Mouse (Mus musculus) small intestine, adult 2 months (tissue): ENCODE measurements around the gene Tiam2. TPM values are rescaled to one million over a fixed set of nuclear protein-coding genes. Genes with fewer than 3 reads are reported as not detected.

ENCODE experiments used
- H3K27ac ChIP-seq: fragments of 200-500 bp; 2 replicates; pipeline ENCODE4 v1.5.1; 2012; ENCODE audit warnings: low read depth, low read length, control low read depth, inconsistent platforms; ENCODE audit not compliant: insufficient read depth
- H3K27me3 ChIP-seq: fragments of 200-500 bp; 2 replicates; pipeline ENCODE4 v1.6.1; 2012; ENCODE audit warnings: mild to moderate bottlenecking, moderate library complexity, low read length, inconsistent platforms; ENCODE audit not compliant: control insufficient read depth, insufficient read depth
- H3K36me3 ChIP-seq: fragments of 200-500 bp; 2 replicates; pipeline ENCODE4 v1.6.1; 2012; ENCODE audit warnings: mild to moderate bottlenecking, low read length, control low read depth, inconsistent platforms; ENCODE audit not compliant: control insufficient read depth, insufficient read depth
- H3K4me1 ChIP-seq: fragments of 200-500 bp; 2 replicates; pipeline ENCODE4 v1.6.1; 2012; ENCODE audit warnings: low read length, inconsistent platforms, mixed read lengths; ENCODE audit not compliant: control insufficient read depth, insufficient read depth, insufficient read length
- H3K4me3 ChIP-seq: fragments of 200-500 bp; 2 replicates; pipeline ENCODE4 v1.5.1; 2012; ENCODE audit warnings: low read depth, mild to moderate bottlenecking, control low read depth, inconsistent platforms, low read length, moderate library complexity
- CTCF ChIP-seq: fragments of 200-500 bp; IDR thresholded peaks from 2 replicates; pipeline ENCODE4 v1.5.1; 2012; ENCODE audit warnings: low read depth, mild to moderate bottlenecking, control low read depth, inconsistent platforms, low read length, moderate library complexity, mixed read lengths; ENCODE audit not compliant: insufficient replicate concordance, insufficient read length; ENCODE audit errors: extremely low read depth
- POLR2A ChIP-seq: fragments of 200-500 bp; IDR thresholded peaks from 2 replicates; pipeline ENCODE4 v1.6.1; 2012; ENCODE audit warnings: low read depth, mild to moderate bottlenecking, control low read depth, inconsistent platforms, low read length, moderate library complexity
- whole genome bisulfite sequencing: fragments of 180-500 bp; shearing (Covaris S2); methylation state at CpG from one replicate; pipeline ENCODE4 v1.1.7; 2018; 5-methylcytosine and 5-hydroxymethylcytosine counted together
- polyA plus RNA-seq: library from polyadenylated mRNA; depleted of rRNA; stranded (reverse); fragments of >200 nt; gene quantifications from 2 replicates; pipeline ENCODE4 v1.2.3, GENCODE M21; 2012

The Tiam2 gene
- polyA plus RNA-seq, 1 experiment = 2.7 TPM

DNA sequence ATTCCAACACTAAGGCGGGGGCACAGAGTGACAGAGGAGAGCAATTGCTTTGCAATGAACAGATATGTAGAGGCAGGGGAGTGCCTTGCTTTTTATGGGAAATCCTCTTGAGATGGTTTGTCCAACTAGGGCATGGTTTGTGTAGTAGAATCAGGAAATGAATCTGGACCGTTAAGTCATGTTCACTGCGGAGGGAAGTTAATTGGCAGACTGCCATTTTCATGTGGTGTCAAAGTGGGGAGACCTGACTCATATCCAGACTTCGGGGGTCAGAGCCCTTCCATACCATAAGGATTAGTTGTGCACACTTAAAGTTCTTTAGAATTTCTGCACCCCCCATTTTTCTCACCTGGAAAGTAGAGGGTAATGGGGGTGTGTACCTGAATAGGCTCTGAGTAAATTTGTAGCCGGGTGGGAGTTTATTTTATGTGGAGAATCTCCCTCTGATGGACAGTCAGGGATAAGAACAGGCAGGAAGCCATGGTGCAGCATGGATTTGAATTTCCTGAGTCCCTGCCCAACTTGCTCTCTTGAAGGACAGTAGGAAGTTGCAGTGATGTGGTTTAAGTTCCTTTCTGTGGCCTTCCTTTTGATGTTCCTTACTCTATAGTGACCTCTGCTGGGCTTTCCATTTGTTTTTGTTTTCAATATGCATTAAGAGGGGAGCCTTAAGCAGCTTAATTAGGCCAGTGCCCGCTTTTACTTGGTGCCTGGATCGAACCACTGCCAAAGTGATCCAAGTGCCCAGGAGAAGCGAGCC lies 120.0 kb downstream of the Tiam2 start:
- WGBS = 49% methylated on average over 8 of the region's 8 CpGs
- no peaks in the 10 kb centered on the region for H3K4me1 ChIP-seq
- H3K4me3 ChIP-seq = no peak overlapping the region
- TF ChIP-seq CTCF (no peak), POLR2A (no peak)
- no peaks in the 10 kb centered on the region for H3K27me3 ChIP-seq
- H3K27ac ChIP-seq = no peak overlapping the region
- H3K36me3 ChIP-seq = 0 out of 2 replicates have a peak, but pooled peaks cover 1% of the 10 kb centered on the region

DNA sequence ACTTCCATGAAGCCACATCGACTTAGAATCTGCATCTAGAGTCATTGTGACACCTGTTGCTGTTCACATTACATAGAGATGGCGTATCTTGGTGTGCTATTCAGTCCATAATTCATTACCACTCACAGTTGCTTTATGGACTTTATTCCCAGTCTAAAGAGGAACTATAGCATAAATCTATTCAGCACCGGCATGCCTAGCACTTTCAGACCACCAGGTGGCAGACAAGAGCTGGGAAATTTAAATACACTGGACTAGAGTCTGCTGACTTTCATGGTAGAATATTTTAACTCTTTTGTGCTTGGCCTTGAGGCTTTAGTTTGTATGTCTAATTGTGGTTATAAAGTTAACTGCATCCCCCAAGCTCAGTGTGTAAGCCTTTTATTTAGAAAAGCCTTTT lies 122.4 kb downstream of the Tiam2 start:
- Histone ChIP-seq H3K27me3 (no peaks in the 10 kb centered on the region), H3K4me1 (no peaks in the 10 kb centered on the region), H3K36me3 (0 out of 2 replicates have a peak, but pooled peaks cover 1% of the 10 kb centered on the region), H3K27ac (no peak overlapping the region), H3K4me3 (no peak overlapping the region)
- 18% methylated on average over 3 of the region's 3 CpGs for WGBS
- TF ChIP-seq CTCF = peak; percentile 28; the same call in 1 of the 2 replicates
- TF ChIP-seq POLR2A = no peak

DNA sequence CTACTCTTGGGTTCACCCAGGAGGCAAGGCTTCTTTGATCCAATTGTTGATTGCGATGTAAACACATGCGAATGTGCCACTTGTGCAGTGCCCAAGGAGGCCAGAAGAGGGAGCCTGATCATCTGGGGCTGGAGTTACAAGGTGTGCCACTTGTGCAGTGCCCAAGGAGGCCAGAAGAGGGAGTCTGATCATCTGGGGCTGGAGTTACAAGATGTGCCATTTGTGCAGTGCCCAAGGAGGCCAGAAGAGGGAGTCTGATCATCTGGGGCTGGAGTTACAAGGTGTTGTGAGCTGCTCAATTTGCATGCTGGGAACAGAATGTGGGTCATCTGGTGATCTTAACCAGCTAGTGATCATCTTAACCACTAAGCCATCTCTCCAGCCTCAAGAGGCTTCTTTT lies 124.7 kb downstream of the Tiam2 start:
- no peak for TF ChIP-seq POLR2A
- peak; percentile 98 for TF ChIP-seq CTCF
- 73% methylated on average over 2 of the region's 2 CpGs for WGBS
- Histone ChIP-seq H3K4me3 (no peak overlapping the region), H3K27me3 (no peaks in the 10 kb centered on the region), H3K4me1 (no peaks in the 10 kb centered on the region), H3K36me3 (peaks cover 3% of the 10 kb centered on the region), H3K27ac (no peak overlapping the region)

DNA sequence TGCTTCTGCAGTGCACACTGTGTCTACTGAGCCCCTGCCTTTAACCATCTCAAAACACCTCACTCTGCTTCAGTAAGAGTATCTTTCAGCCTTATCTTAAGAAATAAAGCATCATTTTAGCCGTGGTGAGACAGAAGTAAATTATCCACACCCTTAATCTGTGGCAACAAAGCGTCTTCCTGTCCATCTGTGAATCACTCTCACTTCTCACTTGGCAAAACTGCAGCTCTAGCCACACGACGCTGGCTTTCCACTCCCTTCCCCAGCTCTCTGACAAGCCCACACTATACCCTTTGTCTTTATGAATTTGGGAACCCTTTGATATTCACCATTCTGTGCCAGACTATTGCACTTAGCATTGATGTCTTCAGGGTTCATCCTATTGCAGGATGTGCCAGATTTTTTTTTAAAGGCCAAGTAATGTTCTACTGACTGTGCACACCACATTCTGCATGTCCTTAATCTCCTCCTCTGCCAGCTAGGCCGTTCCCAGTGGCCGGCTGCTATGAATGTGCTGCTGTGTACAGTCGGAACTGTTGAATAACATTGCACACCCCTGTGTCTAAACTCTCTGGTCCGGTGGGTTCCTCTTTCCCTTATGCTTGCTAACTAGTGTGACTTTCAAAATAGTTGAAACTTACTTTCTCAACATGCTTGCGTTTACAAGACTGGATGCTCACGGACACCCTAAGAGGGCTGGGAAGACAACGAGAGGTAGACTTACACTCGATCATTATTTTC lies 126.4 kb downstream of the Tiam2 start:
- Histone ChIP-seq H3K4me3 (no peak overlapping the region), H3K4me1 (no peaks in the 10 kb centered on the region), H3K27me3 (no peaks in the 10 kb centered on the region), H3K27ac (no peak overlapping the region), H3K36me3 (peaks cover 3% of the 10 kb centered on the region)
- no peak for TF ChIP-seq CTCF
- TF ChIP-seq POLR2A = no peak
- 81% methylated on average over 12 of the region's 12 CpGs for WGBS

DNA sequence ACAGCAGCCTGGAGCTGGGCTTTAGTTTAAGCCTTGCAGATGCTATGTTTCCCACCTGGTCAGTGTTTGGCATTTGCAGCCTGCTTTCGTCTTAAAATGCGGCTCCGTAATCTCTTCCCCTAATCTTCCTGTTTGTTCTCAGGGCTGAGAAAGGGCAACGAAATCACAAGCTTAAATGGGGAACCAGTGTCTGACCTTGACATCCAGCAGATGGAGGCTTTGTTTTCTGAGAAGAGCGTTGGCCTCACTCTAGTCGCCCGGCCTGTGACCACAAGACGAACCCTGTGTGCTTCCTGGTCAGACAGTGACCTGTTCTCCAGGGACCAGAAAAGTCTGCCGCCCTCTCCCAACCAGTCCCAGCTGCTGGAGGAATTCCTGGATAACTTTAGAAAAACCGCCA lies 127.6 kb downstream of the Tiam2 start:
- peaks cover 3% of the 10 kb centered on the region for H3K36me3 ChIP-seq
- 69% methylated on average over 10 of the region's 10 CpGs for WGBS
- no peaks in the 10 kb centered on the region for H3K27me3 ChIP-seq
- H3K4me3 ChIP-seq = no peak overlapping the region; the same call in 1 of the 2 replicates
- no peaks in the 10 kb centered on the region for H3K4me1 ChIP-seq
- H3K27ac ChIP-seq = no peak overlapping the region
- TF ChIP-seq CTCF = no peak
- TF ChIP-seq POLR2A = no peak

DNA sequence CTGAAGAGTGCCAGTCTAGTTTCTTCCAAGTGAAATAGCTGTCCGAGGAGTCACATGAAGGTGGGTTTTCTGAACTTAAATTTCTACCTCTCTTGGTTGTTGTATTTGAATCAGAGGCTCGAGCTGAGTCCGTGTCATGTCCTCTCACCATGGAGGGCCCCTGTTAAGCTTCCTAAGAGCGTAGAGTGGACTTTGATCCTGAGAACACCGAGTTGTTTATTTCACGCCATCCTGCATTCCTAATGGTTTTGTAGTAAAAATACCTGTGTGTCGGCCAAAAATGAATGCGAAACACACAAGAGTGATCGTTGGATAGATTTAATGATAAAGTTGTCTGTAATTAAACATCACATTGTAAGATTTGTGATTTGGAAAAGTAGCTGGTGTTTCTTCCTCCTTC lies 128.5 kb downstream of the Tiam2 start:
- Histone ChIP-seq H3K27me3 (no peaks in the 10 kb centered on the region), H3K4me1 (no peaks in the 10 kb centered on the region), H3K36me3 (peaks cover 3% of the 10 kb centered on the region), H3K4me3 (no peak overlapping the region), H3K27ac (no peak overlapping the region)
- 61% methylated on average over 9 of the region's 9 CpGs for WGBS
- no peak for TF ChIP-seq CTCF
